Mouse (Mus musculus) layer of hippocampus, postnatal 14 days (tissue): ENCODE measurements around the gene Gm5771. TPM values are rescaled to one million over a fixed set of nuclear protein-coding genes. Genes with fewer than 3 reads are reported as not detected.
"Not testable (repeated sequence)": the region's sequence is repeated elsewhere in the genome, so short reads cannot be mapped to it uniquely, and the experiment has no call there.

Experiments
- DNase-seq, 2 experiments: peaks; one replicate each; pipeline ENCODE4 v3.0.0; 2021 to 2022; ENCODE audit warnings: low spot score in 2 of 2, mixed read lengths in 1 of 2
- long read RNA-seq, 2 experiments: library from polyadenylated mRNA; stranded (forward); transcript quantifications; one replicate each; pipeline ENCODE4 v2.0.0; 2021
- total RNA-seq, 2 experiments: library from RNA; stranded (reverse); gene quantifications; 2 replicates each; pipeline ENCODE4 v1.2.3; 2021

The Gm5771 gene
- total RNA-seq: not detected
- long read RNA-seq, experiment 1: 0 reads
- long read RNA-seq, experiment 2: 0 reads

GRCm38 (mm10) chr6:41392056-41392455 lies at the start of gene Gm5771:
Gene Gm5771 (plus strand): TSS chr6:41392356.
- DNase-seq: not testable (repeated sequence)

- no peak for DNase-seq
Measured at GRCm38 (mm10) chr6:41353932-41354331, 38.2 kb upstream of the Gm5771 start, which contains the start of gene Try10. Gene Try10 (plus strand): TSS chr6:41354105.

- not testable (repeated sequence) for DNase-seq
Measured at GRCm38 (mm10) chr6:41373772-41374171, 18.4 kb upstream of the Gm5771 start.

- DNase-seq: not testable (repeated sequence)
Measured at GRCm38 (mm10) chr6:41377578-41377977, 14.6 kb upstream of the Gm5771 start, which contains the start of gene Prss3. Gene Prss3 (minus strand): TSS chr6:41377678.

- DNase-seq: no peak
Measured at GRCm38 (mm10) chr6:41386781-41387180, 5.4 kb upstream of the Gm5771 start.

GRCm38 (mm10) chr6:41391640-41392039 lies 516 bp upstream of the Gm5771 start:
- DNase-seq: not testable (repeated sequence)

GRCm38 (mm10) chr6:41442261-41442660 lies 50.1 kb downstream of the Gm5771 start:
- DNase-seq: not testable (repeated sequence)

- DNase-seq: not testable (repeated sequence)
Measured at GRCm38 (mm10) chr6:41446045-41446444, 53.9 kb downstream of the Gm5771 start, which contains the start of gene Gm10334. Gene Gm10334 (minus strand): TSS chr6:41446145.

Other genes with a start within 250 kb of the Gm5771 start
- not detected for gene Try4, start 90.1 kb upstream of the Gm5771 start, total RNA-seq
- gene Try5, start 75.5 kb upstream of the Gm5771 start, total RNA-seq: not detected
- gene Try10, start 38.3 kb upstream of the Gm5771 start, total RNA-seq: not detected
- not detected for gene Prss3, start 14.7 kb upstream of the Gm5771 start, total RNA-seq
- gene Gm10334, start 53.8 kb downstream of the Gm5771 start, total RNA-seq: not detected
- gene Prss1, start 66.6 kb downstream of the Gm5771 start, total RNA-seq: not detected
- gene Prss2, start 129.4 kb downstream of the Gm5771 start, total RNA-seq: not detected
- gene Ephb6, start 213.1 kb downstream of the Gm5771 start, total RNA-seq: 10 to 100 TPM; 61.1 to 62.1 TPM
- gene Trpv6, start 244.0 kb downstream of the Gm5771 start, total RNA-seq: under 1 TPM in 1 of 2 experiments, not detected in 1; 0.88 TPM